Mouse (Mus musculus): Measurements from ENCODE around the gene Ror2.

- no peak for TF ChIP-seq POLR2A (IDR thresholded peaks at IDR 0.05; ENCODE audit: control insufficient read depth, low read depth, low read length)
- no peak for TF ChIP-seq CTCF (IDR thresholded peaks at IDR 0.05; ENCODE audit: control insufficient read depth, insufficient read depth, insufficient replicate concordance, low read depth, low read length)
Measured at GRCm38 (mm10) chr13:53143076-53143475, 142.8 kb downstream of the Ror2 start.
